Mouse (Mus musculus) adrenal gland, adult 10 weeks (tissue): Measurements from ENCODE around the gene Pea15a. TPM values are rescaled to one million over a fixed set of nuclear protein-coding genes. Genes with fewer than 3 reads are reported as not detected.

Source experiments
- polyA plus RNA-seq: library from polyadenylated mRNA; stranded (reverse); fragments of 350-450 nt; fragmentation: Illumina TruSeq; extraction: RNeasy Lipid Tissue Mini Kit (QIAGEN cat#74804); gene quantifications from one replicate; pipeline ENCODE4 v1.2.3, GENCODE M21; 2014; ENCODE audit warnings: low read depth, low replicate concordance

The Pea15a gene
- 64.1 TPM for polyA plus RNA-seq

DNA sequence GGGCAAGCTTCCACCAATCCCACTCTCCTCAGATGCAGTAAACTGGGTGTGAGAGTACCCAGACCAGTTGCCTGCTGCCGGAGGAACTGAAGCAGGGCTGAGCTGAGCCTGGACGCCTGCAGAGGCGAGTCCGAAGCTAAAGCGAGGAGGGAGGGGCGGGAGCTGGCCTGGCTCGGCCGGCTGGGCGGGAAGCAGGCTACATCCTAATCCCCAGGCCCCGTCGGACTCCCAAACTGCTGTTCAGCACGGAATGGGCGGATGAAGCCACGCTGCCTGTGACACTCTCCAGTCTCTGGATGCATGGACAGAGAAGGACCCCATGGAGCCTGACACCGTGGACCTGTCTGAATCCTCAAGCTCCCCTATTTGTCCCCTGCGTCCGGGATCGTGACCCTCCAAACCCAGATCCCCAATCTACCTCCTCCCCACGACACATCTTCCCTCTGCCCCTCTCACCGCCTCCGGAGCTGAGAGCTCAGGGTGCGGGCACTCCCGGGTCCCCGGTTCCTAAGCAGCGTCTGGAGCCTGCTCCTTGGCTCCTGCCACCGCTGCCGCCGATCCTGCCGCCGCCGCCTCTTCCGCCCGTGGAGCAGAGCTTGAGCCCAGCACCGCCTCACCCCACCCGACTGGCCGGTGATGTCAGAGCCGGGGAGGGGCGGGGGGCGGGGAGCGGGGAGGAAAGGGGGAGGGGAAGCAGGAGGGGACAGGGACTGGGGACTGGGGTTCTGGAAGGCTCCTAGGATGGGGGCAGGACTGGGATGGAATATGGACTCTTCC, at the start of gene Pea15a:
Pea15a (minus strand) TSS at position 664 of the 777 bp plus-strand sequence.

GRCm38 (mm10) chr1:172219451-172220406, 13.1 kb upstream of the Pea15a start, which contains the start of gene Casq1:
TSS of gene Casq1 (minus strand) at chr1:172219868.

GRCm38 (mm10) chr1:172147835-172148278, 58.7 kb downstream of the Pea15a start, which contains the start of gene Dcaf8:
TSS of gene Dcaf8 (plus strand) at chr1:172148084.

Other genes starting within 250 kb of the Pea15a start
- gene Vangl2, start 178.4 kb downstream of the Pea15a start, polyA plus RNA-seq, result 2.2 TPM
- not detected for gene Nhlh1, start 149.2 kb downstream of the Pea15a start, polyA plus RNA-seq
- gene Copa, start 124.3 kb downstream of the Pea15a start, polyA plus RNA-seq, result 167 TPM
- 28.8 TPM for gene Ncstn, start 124.0 kb downstream of the Pea15a start, polyA plus RNA-seq
- 83.5 TPM for gene Pex19, start 80.0 kb downstream of the Pea15a start, polyA plus RNA-seq
- 119 TPM for gene Dcaf8, start 58.7 kb downstream of the Pea15a start, polyA plus RNA-seq
- gene Casq1, start 13.1 kb upstream of the Pea15a start, polyA plus RNA-seq, result 7.2 TPM
- 2.6 TPM for gene Atp1a4, start 51.6 kb upstream of the Pea15a start, polyA plus RNA-seq
- 1.0 TPM for gene Igsf8, start 54.8 kb upstream of the Pea15a start, polyA plus RNA-seq
- gene Atp1a2, start 91.3 kb upstream of the Pea15a start, polyA plus RNA-seq, result 29.0 TPM
- gene Kcnj9, start 122.5 kb upstream of the Pea15a start, polyA plus RNA-seq, result not detected
- gene Kcnj10, start 134.4 kb upstream of the Pea15a start, polyA plus RNA-seq, result 2.2 TPM
- 19.5 TPM for gene Pigm, start 169.7 kb upstream of the Pea15a start, polyA plus RNA-seq